Mouse (Mus musculus) cerebellum, adult 2 months (tissue): ENCODE results near the gene 1700029J07Rik.

ENCODE experiments used
- CTCF ChIP-seq: fragments of 200-500 bp; IDR thresholded peaks from 2 replicates; pipeline ENCODE4 v1.5.1; 2011; ENCODE audit warnings: low read depth, mild to moderate bottlenecking, control low read depth, low read length, moderate library complexity, borderline replicate concordance; ENCODE audit not compliant: insufficient read depth
- POLR2A ChIP-seq: fragments of 200-500 bp; IDR thresholded peaks from 2 replicates; pipeline ENCODE4 v1.6.1; 2011; ENCODE audit warnings: low read length, control low read depth, borderline replicate concordance; ENCODE audit not compliant: insufficient read depth

DNA sequence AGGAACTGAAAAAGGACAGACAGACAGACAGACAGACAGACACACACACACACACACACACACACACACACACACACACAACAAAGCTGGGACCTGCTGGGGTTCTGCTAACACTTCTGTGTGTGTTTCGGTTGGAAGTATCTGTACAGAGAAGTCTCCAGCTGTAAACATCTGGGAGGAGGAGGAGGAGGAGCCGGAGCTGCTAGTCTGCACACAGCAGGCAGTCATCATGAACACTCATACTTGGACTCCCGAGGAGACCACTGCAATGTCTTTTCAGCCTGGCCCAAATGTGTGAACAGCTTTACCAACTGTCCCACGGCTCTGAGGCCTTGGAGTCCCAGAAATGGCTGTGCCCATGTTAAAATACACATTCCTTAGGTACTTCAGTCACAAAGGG is 49.3 kb upstream of the 1700029J07Rik start:
- TF ChIP-seq CTCF (no peak), POLR2A (no peak)
